Mouse (Mus musculus): ENCODE data around the gene Fgfr2. TPM values are rescaled to one million over a fixed set of nuclear protein-coding genes. Genes with fewer than 3 reads are reported as not detected.
A peak's percentile ranks its signal among the peaks of the same experiment; 100 is the strongest.

The Fgfr2 gene
- total and polyA plus RNA-seq, 2 experiments from 2014 or later, result 12.1 to 32.6 TPM

DNA sequence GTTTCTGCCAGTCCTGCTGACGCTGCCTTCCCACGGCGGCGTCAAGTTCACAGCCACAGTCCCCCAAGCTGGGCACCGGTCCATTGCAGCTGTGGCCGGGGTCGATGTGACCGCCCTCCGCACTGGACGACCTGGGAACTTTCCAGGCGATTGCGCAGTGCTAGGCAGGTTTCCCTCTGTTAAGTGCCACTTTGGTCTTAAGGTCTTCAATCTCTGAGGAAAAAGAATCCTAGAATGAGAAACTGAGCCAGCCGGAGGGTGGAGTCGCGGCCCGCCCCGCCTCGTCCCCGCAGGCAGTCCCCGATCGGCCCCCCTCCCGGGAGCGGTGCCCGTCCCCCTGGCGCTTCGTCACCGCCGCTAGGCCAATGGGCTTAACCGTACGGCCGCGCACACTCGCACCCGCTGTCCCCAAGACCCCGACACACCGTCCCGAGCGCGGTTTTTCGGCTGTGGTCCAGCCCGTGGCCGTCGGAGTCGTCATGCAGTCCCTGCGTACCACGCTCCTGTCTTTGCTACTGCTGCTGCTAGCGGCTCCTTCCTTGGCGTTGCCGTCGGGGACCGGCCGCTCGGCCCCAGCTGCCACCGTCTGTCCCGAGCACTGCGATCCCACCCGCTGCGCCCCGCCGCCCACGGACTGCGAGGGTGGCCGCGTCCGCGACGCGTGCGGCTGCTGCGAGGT lies 2187.2 kb downstream of the Fgfr2 start, which contains the start of gene Htra1:
Gene Htra1, plus strand, starts transcription at position 319 of the 679 bp plus-strand sequence.
- Histone ChIP-seq H3K9ac (replicated peaks; ENCODE audit: low read length, poor library complexity, severe bottlenecking) (no peak within 1 kb of the TSS; the same call in 1 of the 2 replicates), H3K36me3 (ENCODE audit: insufficient read depth, low read length) (no peaks in the 10 kb centered on the region), H3K27me3 (ENCODE audit: insufficient read depth, low read length) (peaks cover 55% of the 10 kb centered on the region), H3K9me3 (ENCODE audit: low read length) (no peaks in the 10 kb centered on the region), H3K4me3 (ENCODE audit: low read depth, low read length) (peak within 1 kb of the TSS; percentile 42), H3K27ac (ENCODE audit: low read depth, low read length) (no peak within 1 kb of the TSS), H3K4me2 (ENCODE audit: low read depth, low read length, poor library complexity, severe bottlenecking) (peak within 1 kb of the TSS; percentile 61), H3K4me1 (ENCODE audit: insufficient read depth, low read length) (peaks cover 3% of the 10 kb centered on the region; the same call in 1 of the 2 replicates)
- under 1% methylated on average over 70 of the region's 70 CpGs for WGBS
- DNase-seq (ENCODE audit: low spot score), result peak; percentile 59
- peak; percentile 68 for ATAC-seq (ENCODE audit: low FRiP score)
- no peak for TF ChIP-seq CTCF (IDR thresholded peaks at IDR 0.05)

DNA sequence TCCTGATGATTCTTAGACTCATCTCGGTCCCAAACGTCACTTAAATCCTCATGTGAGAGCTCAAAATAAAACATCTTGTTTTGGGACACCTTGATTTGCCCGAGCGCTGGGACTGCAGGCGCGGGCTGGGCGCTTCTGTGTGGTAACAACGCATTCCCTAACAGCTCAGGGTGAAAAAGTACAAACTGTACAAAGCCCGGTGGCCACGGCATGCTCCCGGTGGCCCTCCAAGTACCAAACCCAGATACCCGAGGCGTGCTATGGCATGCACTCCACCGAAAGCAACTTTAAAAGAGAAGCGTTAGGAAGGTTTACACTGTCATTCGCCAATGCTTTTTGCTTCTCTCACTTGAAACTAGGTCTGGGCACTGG lies 2187.7 kb downstream of the Fgfr2 start:
- H3K4me1 ChIP-seq (ENCODE audit: insufficient read depth, low read length), result no peaks in the 10 kb centered on the region
- DNase-seq (ENCODE audit: low spot score) (no peak), ATAC-seq (ENCODE audit: low FRiP score) (no peak)
- H3K27ac ChIP-seq (ENCODE audit: low read depth, low read length), result no peak overlapping the region
- H3K36me3 ChIP-seq (ENCODE audit: insufficient read depth, low read length), result no peaks in the 10 kb centered on the region
- no peaks in the 10 kb centered on the region for H3K9me3 ChIP-seq (ENCODE audit: low read length)
- H3K9ac ChIP-seq (replicated peaks; ENCODE audit: low read length, poor library complexity, severe bottlenecking), result no peak overlapping the region
- TF ChIP-seq CTCF (IDR thresholded peaks at IDR 0.05), result no peak
- H3K4me2 ChIP-seq (ENCODE audit: low read depth, low read length, poor library complexity, severe bottlenecking), result peak overlapping the region; percentile 61
- H3K27me3 ChIP-seq (ENCODE audit: insufficient read depth, low read length), result peaks cover 55% of the 10 kb centered on the region
- peak overlapping the region; percentile 42; the same call in 1 of the 2 replicates for H3K4me3 ChIP-seq (ENCODE audit: low read depth, low read length)
- WGBS, result 15% methylated on average over 16 of the region's 16 CpGs

DNA sequence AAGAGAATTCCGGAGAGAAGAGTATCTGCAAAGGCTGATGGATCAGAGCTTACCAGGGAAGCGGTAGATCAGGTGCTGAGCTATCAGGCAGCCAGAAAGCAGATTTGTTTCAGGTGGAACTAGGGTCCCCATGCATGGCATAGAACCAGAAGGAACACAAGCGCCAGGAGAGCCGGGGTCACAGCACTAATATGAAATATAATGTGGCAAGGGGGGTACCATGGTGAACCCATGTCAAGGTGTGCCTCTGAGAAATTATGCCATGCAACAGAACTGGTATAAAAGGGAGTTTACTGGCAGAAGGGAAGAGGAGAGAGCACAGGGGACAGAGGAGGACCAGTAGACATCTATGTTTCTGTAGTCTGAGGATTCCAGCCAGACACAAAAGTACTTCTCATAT lies 2188.5 kb downstream of the Fgfr2 start:
- H3K36me3 ChIP-seq (ENCODE audit: insufficient read depth, low read length), result no peaks in the 10 kb centered on the region
- no peak for TF ChIP-seq CTCF (IDR thresholded peaks at IDR 0.05)
- H3K9me3 ChIP-seq (ENCODE audit: low read length), result no peaks in the 10 kb centered on the region
- H3K4me3 ChIP-seq (ENCODE audit: low read depth, low read length), result no peak overlapping the region
- no peak overlapping the region for H3K4me2 ChIP-seq (ENCODE audit: low read depth, low read length, poor library complexity, severe bottlenecking)
- no peak overlapping the region for H3K27ac ChIP-seq (ENCODE audit: low read depth, low read length)
- 84% methylated on average over 4 of the region's 4 CpGs for WGBS
- H3K4me1 ChIP-seq (ENCODE audit: insufficient read depth, low read length), result no peaks in the 10 kb centered on the region
- H3K27me3 ChIP-seq (ENCODE audit: insufficient read depth, low read length), result peaks cover 55% of the 10 kb centered on the region
- H3K9ac ChIP-seq (replicated peaks; ENCODE audit: low read length, poor library complexity, severe bottlenecking), result no peak overlapping the region
- ATAC-seq (ENCODE audit: low FRiP score) (no peak), DNase-seq (ENCODE audit: low spot score) (no peak)

DNA sequence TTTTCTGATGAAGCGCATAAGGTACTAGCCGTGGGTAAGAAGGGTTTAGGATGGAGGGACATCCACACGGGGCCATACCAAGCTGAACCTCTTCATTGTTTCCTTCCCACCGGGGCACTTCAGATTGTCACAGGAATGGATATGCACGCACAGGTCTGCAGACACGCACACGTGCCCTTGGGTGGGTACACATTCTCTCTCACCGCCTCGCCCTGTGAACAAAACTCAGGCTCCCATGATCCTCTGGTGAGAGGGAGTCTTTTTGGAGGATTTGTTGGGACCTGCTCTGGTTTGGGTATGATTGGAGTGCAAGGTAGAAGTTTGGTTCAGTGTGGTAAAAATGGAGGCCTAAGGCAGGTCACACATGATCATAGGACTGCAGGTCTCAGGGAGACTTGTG lies 2190.2 kb downstream of the Fgfr2 start:
- no peak overlapping the region for H3K4me3 ChIP-seq (ENCODE audit: low read depth, low read length)
- WGBS, result 90% methylated on average over 9 of the region's 9 CpGs
- ATAC-seq (ENCODE audit: low FRiP score), result no peak
- H3K27ac ChIP-seq (ENCODE audit: low read depth, low read length), result no peak overlapping the region
- H3K9me3 ChIP-seq (ENCODE audit: low read length), result no peaks in the 10 kb centered on the region
- no peak overlapping the region for H3K9ac ChIP-seq (replicated peaks; ENCODE audit: low read length, poor library complexity, severe bottlenecking)
- H3K36me3 ChIP-seq (ENCODE audit: insufficient read depth, low read length), result no peaks in the 10 kb centered on the region
- TF ChIP-seq CTCF (IDR thresholded peaks at IDR 0.05), result no peak
- no peak overlapping the region for H3K4me2 ChIP-seq (ENCODE audit: low read depth, low read length, poor library complexity, severe bottlenecking)
- no peak for DNase-seq (ENCODE audit: low spot score)
- no peaks in the 10 kb centered on the region for H3K4me1 ChIP-seq (ENCODE audit: insufficient read depth, low read length)
- peaks cover 45% of the 10 kb centered on the region for H3K27me3 ChIP-seq (ENCODE audit: insufficient read depth, low read length)

- Histone ChIP-seq H3K27me3 (ENCODE audit: insufficient read depth, low read length) (peaks cover 20% of the 10 kb centered on the region; the same call in 1 of the 2 replicates), H3K9ac (replicated peaks; ENCODE audit: low read length, poor library complexity, severe bottlenecking) (no peak overlapping the region), H3K36me3 (ENCODE audit: insufficient read depth, low read length) (no peaks in the 10 kb centered on the region), H3K27ac (ENCODE audit: low read depth, low read length) (no peak overlapping the region), H3K4me3 (ENCODE audit: low read depth, low read length) (no peak overlapping the region), H3K4me1 (ENCODE audit: insufficient read depth, low read length) (no peaks in the 10 kb centered on the region), H3K9me3 (ENCODE audit: low read length) (no peaks in the 10 kb centered on the region), H3K4me2 (ENCODE audit: low read depth, low read length, poor library complexity, severe bottlenecking) (no peak overlapping the region)
- ATAC-seq (ENCODE audit: low FRiP score) (no peak), DNase-seq (ENCODE audit: low spot score) (no peak)
- WGBS, result 68% methylated on average over 3 of the region's 3 CpGs
- TF ChIP-seq CTCF (IDR thresholded peaks at IDR 0.05), result no peak; the same call in none of the 2 replicates
Measured at GRCm38 (mm10) chr7:130930401-130930800, 2192.7 kb downstream of the Fgfr2 start.

- no peak for ATAC-seq (ENCODE audit: low FRiP score)
- H3K9ac ChIP-seq (replicated peaks; ENCODE audit: low read length, poor library complexity, severe bottlenecking), result no peak overlapping the region
- peak; percentile 71 for DNase-seq (ENCODE audit: low spot score)
- H3K4me3 ChIP-seq (ENCODE audit: low read depth, low read length), result no peak overlapping the region
- H3K27me3 ChIP-seq (ENCODE audit: insufficient read depth, low read length), result no peaks in the 10 kb centered on the region
- no peaks in the 10 kb centered on the region for H3K9me3 ChIP-seq (ENCODE audit: low read length)
- TF ChIP-seq CTCF (IDR thresholded peaks at IDR 0.05), result no peak
- 67% methylated on average over 13 of the region's 13 CpGs for WGBS
- H3K27ac ChIP-seq (ENCODE audit: low read depth, low read length), result no peak overlapping the region
- H3K4me1 ChIP-seq (ENCODE audit: insufficient read depth, low read length), result no peaks in the 10 kb centered on the region
- no peak overlapping the region for H3K4me2 ChIP-seq (ENCODE audit: low read depth, low read length, poor library complexity, severe bottlenecking)
- H3K36me3 ChIP-seq (ENCODE audit: insufficient read depth, low read length), result no peaks in the 10 kb centered on the region
Measured at GRCm38 (mm10) chr7:130922981-130923731, 2200.0 kb downstream of the Fgfr2 start.

All from midbrain, postnatal 0 days (tissue).